Mouse (Mus musculus) CH12.LX (cell line): ENCODE data around the gene Eif2b1.

ENCODE experiments used
- CTCF ChIP-seq, 2 experiments: IDR thresholded peaks in 1 of 2; conservative IDR thresholded peaks in 1 of 2; 2 replicates each; pipeline ENCODE4 v1.5.1; 2011 to 2012; ENCODE audit warnings: low read depth in 2 of 2, low read length in 2 of 2, improper control_type of control experiment in 1 of 2, inconsistent platforms in 1 of 2, mild to moderate bottlenecking in 1 of 2, moderate library complexity in 1 of 2
- EP300 ChIP-seq: IDR thresholded peaks from 2 replicates; pipeline ENCODE4 v1.6.1; 2011; ENCODE audit warnings: low read length, improper control_type of control experiment
- HCFC1 ChIP-seq: IDR thresholded peaks from 2 replicates; pipeline ENCODE4 v1.6.1; 2012; ENCODE audit warnings: low read depth, mild to moderate bottlenecking, inconsistent platforms, low read length, improper control_type of control experiment
- MAX ChIP-seq: IDR thresholded peaks from 2 replicates; pipeline ENCODE4 v1.6.1; 2011; ENCODE audit warnings: low read length, improper control_type of control experiment
- POLR2A ChIP-seq: IDR thresholded peaks from 2 replicates; pipeline ENCODE4 v1.6.1; 2011; ENCODE audit warnings: low read depth, mild to moderate bottlenecking, improper control_type of control experiment, low read length

GRCm38 (mm10) chr5:124592768-124593167, 13.8 kb upstream of the Eif2b1 start:
- TF ChIP-seq POLR2A: no peak
- TF ChIP-seq HCFC1: no peak
- no peak for TF ChIP-seq EP300
- no peak for TF ChIP-seq CTCF (conservative IDR thresholded peaks at IDR 0.05 in 1 of 2, IDR thresholded peaks at IDR 0.05 in 1 of 2; ENCODE audit: low read depth in 2 of 2, low read length in 2 of 2)
- no peak for TF ChIP-seq MAX
